Mouse (Mus musculus): Measurements from ENCODE around the gene Pla2g1b. TPM values are rescaled to one million over a fixed set of nuclear protein-coding genes. Genes with fewer than 3 reads are reported as not detected.
"Not testable (repeated sequence)": the region's sequence is repeated elsewhere in the genome, so short reads cannot be mapped to it uniquely, and the experiment has no call there.

Pla2g1b gene
- polyA plus RNA-seq, 1 experiment from 2014 or later, result not detected

DNA sequence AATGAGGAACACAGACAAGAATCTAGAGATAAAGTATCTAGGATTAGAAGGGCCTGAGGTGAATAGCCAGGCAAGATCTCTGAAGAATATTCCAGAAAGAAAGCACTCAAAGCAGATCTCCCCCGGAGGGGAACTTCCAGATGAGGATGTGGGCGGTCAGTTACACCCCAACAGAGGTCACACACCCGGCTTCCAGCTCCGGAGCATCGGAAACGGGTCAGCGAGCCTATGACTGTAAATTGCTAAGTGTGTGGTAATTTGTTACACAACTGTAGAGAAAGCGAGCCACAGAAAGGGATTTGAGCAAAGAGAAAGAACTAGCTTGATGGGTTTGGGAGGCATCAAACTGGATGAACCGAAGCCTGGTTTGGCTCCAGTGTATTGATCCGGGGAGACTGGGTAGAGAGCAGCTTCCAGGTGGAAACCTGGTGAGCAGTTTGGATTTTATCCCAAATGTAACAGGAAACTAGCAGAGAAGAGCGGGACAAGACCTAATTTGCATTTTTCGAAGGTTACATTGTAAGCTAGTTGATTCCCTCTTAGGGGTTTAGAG is 34.4 kb downstream of the Pla2g1b start:
- H3K27ac ChIP-seq (replicated peaks; ENCODE audit: low read depth, low read length), result no peak overlapping the region
- no peak overlapping the region for H3K4me2 ChIP-seq (ENCODE audit: low read depth, severe bottlenecking)
- H3K4me3 ChIP-seq (ENCODE audit: low read depth, low read length), result no peak overlapping the region
- H3K9ac ChIP-seq (ENCODE audit: low read length), result no peak overlapping the region
- H3K36me3 ChIP-seq (ENCODE audit: control insufficient read depth, insufficient read depth, low read length), result no peaks in the 10 kb centered on the region
- H3K9me3 ChIP-seq (ENCODE audit: control insufficient read depth, low read length), result no peaks in the 10 kb centered on the region; the same call in 1 of the 2 replicates
- DNase-seq (ENCODE audit: low spot score) (no peak), ATAC-seq (ENCODE audit: insufficient number of reproducible peaks, low FRiP score, low TSS enrichment, low read depth) (no peak)
- H3K27me3 ChIP-seq (ENCODE audit: control insufficient read depth, insufficient read depth, low read length), result no peaks in the 10 kb centered on the region
- WGBS, result 83% methylated on average over 12 of the region's 12 CpGs
- H3K4me1 ChIP-seq (ENCODE audit: control insufficient read depth, insufficient read depth, low read length), result no peaks in the 10 kb centered on the region

DNA sequence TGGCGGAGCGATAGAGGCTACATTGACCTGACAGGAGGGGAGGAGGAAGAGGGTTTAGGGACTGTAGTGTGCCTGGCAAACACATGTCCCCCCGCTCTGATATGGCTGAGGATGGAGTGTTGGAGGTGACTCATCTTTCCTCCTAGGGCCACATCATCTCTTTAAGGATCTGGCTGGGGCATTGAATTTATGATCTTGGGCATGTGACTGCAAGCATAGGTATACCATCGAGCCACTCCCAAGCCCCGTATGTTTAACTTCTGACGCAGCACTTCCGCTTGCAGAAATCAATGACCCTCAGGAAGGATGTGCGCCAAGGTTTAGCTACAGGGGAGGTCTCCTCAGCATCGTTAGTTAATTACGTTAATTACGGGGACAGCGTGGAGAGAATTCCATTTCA is 37.0 kb downstream of the Pla2g1b start:
- no peak for ATAC-seq (ENCODE audit: insufficient number of reproducible peaks, low FRiP score, low TSS enrichment, low read depth)
- H3K27ac ChIP-seq (replicated peaks; ENCODE audit: low read depth, low read length), result no peak overlapping the region
- H3K4me2 ChIP-seq (ENCODE audit: low read depth, severe bottlenecking), result no peak overlapping the region
- H3K9me3 ChIP-seq (ENCODE audit: control insufficient read depth, low read length), result no peaks in the 10 kb centered on the region; the same call in 1 of the 2 replicates
- H3K9ac ChIP-seq (ENCODE audit: low read length), result no peak overlapping the region
- H3K4me3 ChIP-seq (ENCODE audit: low read depth, low read length), result no peak overlapping the region
- no peaks in the 10 kb centered on the region for H3K27me3 ChIP-seq (ENCODE audit: control insufficient read depth, insufficient read depth, low read length)
- H3K4me1 ChIP-seq (ENCODE audit: control insufficient read depth, insufficient read depth, low read length), result peaks cover 8% of the 10 kb centered on the region
- no peaks in the 10 kb centered on the region for H3K36me3 ChIP-seq (ENCODE audit: control insufficient read depth, insufficient read depth, low read length)
- no peak for DNase-seq (ENCODE audit: low spot score)
- WGBS, result 68% methylated on average over 12 of the region's 12 CpGs

DNA sequence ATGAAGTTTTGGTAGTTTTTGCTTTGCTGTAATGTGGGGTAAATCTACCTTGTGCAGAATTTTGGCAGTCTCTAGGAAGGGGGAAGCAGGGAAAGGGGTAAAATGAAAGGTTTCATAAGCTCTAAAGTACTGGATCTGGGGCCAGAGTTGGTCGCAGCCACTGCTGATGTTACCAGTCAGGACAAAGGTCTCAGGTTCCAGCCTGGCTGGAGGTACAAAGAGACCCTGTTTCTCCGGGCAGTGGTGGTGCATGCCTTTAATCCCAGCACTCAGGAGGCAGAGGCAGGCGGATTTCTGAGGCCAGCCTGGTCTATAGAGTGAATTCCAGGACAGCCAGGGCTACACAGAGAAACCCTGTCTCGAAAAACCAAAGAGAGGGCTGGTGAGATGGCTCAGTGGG is 39.6 kb downstream of the Pla2g1b start:
- H3K27ac ChIP-seq (replicated peaks; ENCODE audit: low read depth, low read length); ATAC-seq (ENCODE audit: insufficient number of reproducible peaks, low FRiP score, low TSS enrichment, low read depth); H3K27me3 ChIP-seq (ENCODE audit: control insufficient read depth, insufficient read depth, low read length); H3K9ac ChIP-seq (ENCODE audit: low read length); H3K4me2 ChIP-seq (ENCODE audit: low read depth, severe bottlenecking); H3K36me3 ChIP-seq (ENCODE audit: control insufficient read depth, insufficient read depth, low read length); H3K4me3 ChIP-seq (ENCODE audit: low read depth, low read length); H3K9me3 ChIP-seq (ENCODE audit: control insufficient read depth, low read length); DNase-seq (ENCODE audit: low spot score): not testable (repeated sequence)
- WGBS, result 67% methylated on average over 4 of the region's 4 CpGs
- peaks cover 19% of the 10 kb centered on the region for H3K4me1 ChIP-seq (ENCODE audit: control insufficient read depth, insufficient read depth, low read length)

DNA sequence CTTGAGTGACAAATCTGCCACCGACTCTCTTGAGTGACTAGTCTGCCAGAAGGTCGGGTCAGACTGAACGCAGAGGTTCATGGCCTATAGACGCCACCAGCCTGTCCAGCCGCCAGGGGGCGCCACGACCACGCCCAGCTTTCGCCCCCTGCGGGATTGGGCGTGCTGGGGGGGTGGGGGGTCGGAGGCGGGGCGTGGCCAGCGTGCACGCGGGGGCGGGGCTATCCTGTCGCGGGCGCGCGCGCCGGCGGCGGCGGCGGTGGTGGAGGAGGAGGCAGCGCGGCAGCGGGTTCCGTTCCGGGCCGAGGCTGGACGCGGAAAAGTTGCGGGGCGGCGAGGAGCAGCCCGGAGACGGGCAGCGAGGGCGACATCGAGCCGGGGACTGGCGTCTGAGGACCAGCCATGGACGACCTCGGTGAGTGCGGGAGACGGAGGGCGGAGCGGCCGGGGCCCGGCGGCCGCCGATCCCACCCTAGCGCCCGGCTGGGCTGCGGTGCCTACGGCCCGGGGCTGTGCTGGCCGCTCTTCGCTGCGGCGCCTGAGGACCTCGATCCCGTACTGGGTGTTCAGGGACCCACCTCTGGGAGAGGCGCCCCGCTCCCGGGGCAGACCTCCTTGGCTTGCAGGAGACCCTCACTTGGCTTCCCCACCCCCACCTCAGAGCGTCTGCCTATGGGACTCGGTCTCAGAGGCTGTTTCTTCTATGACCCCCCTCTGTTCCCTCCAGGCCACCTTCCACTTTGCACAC is 40.6 kb downstream of the Pla2g1b start, which contains the start of gene Pxn:
Gene Pxn, plus strand, starts transcription at position 223 of the 748 bp plus-strand sequence.
- H3K4me3 ChIP-seq (ENCODE audit: low read depth, low read length), result peak within 1 kb of the TSS; percentile 77
- no peaks in the 10 kb centered on the region for H3K27me3 ChIP-seq (ENCODE audit: control insufficient read depth, insufficient read depth, low read length)
- no peaks in the 10 kb centered on the region for H3K36me3 ChIP-seq (ENCODE audit: control insufficient read depth, insufficient read depth, low read length)
- peak within 1 kb of the TSS; percentile 76 for H3K9ac ChIP-seq (ENCODE audit: low read length)
- peak; percentile 84 for ATAC-seq (ENCODE audit: insufficient number of reproducible peaks, low FRiP score, low TSS enrichment, low read depth)
- peak within 1 kb of the TSS; percentile 85 for H3K4me2 ChIP-seq (ENCODE audit: low read depth, severe bottlenecking)
- no peak within 1 kb of the TSS for H3K27ac ChIP-seq (replicated peaks; ENCODE audit: low read depth, low read length)
- peak; percentile 96 for DNase-seq (ENCODE audit: low spot score)
- WGBS, result under 1% methylated on average over 63 of the region's 74 CpGs
- no peaks in the 10 kb centered on the region for H3K9me3 ChIP-seq (ENCODE audit: control insufficient read depth, low read length)
- H3K4me1 ChIP-seq (ENCODE audit: control insufficient read depth, insufficient read depth, low read length), result peaks cover 19% of the 10 kb centered on the region

GRCm38 (mm10) chr5:115507267-115507980 is 41.4 kb downstream of the Pla2g1b start:
- Histone ChIP-seq H3K27me3 (ENCODE audit: control insufficient read depth, insufficient read depth, low read length) (no peaks in the 10 kb centered on the region), H3K4me1 (ENCODE audit: control insufficient read depth, insufficient read depth, low read length) (peaks cover 19% of the 10 kb centered on the region), H3K4me2 (ENCODE audit: low read depth, severe bottlenecking) (peak overlapping the region; percentile 85), H3K9ac (ENCODE audit: low read length) (peak overlapping the region; percentile 76), H3K9me3 (ENCODE audit: control insufficient read depth, low read length) (no peaks in the 10 kb centered on the region), H3K36me3 (ENCODE audit: control insufficient read depth, insufficient read depth, low read length) (no peaks in the 10 kb centered on the region), H3K27ac (replicated peaks; ENCODE audit: low read depth, low read length) (no peak overlapping the region), H3K4me3 (ENCODE audit: low read depth, low read length) (peak overlapping the region; percentile 77)
- peak; percentile 8; the same call in 1 of the 2 replicates for ATAC-seq (ENCODE audit: insufficient number of reproducible peaks, low FRiP score, low TSS enrichment, low read depth)
- 35% methylated on average over 12 of the region's 12 CpGs for WGBS
- DNase-seq (ENCODE audit: low spot score), result no peak

GRCm38 (mm10) chr5:115507981-115508858 is 42.2 kb downstream of the Pla2g1b start:
- peak overlapping the region; percentile 77 for H3K4me3 ChIP-seq (ENCODE audit: low read depth, low read length)
- peak overlapping the region; percentile 85 for H3K4me2 ChIP-seq (ENCODE audit: low read depth, severe bottlenecking)
- no peak for ATAC-seq (ENCODE audit: insufficient number of reproducible peaks, low FRiP score, low TSS enrichment, low read depth)
- H3K4me1 ChIP-seq (ENCODE audit: control insufficient read depth, insufficient read depth, low read length), result peaks cover 19% of the 10 kb centered on the region
- H3K9me3 ChIP-seq (ENCODE audit: control insufficient read depth, low read length), result no peaks in the 10 kb centered on the region
- no peaks in the 10 kb centered on the region for H3K36me3 ChIP-seq (ENCODE audit: control insufficient read depth, insufficient read depth, low read length)
- no peaks in the 10 kb centered on the region for H3K27me3 ChIP-seq (ENCODE audit: control insufficient read depth, insufficient read depth, low read length)
- peak overlapping the region; percentile 76 for H3K9ac ChIP-seq (ENCODE audit: low read length)
- 62% methylated on average over 18 of the region's 18 CpGs for WGBS
- no peak for DNase-seq (ENCODE audit: low spot score)
- no peak overlapping the region for H3K27ac ChIP-seq (replicated peaks; ENCODE audit: low read depth, low read length)

- Histone ChIP-seq H3K4me2 (ENCODE audit: low read depth, severe bottlenecking) (peak overlapping the region; percentile 85), H3K9ac (ENCODE audit: low read length) (peak overlapping the region; percentile 41), H3K9me3 (ENCODE audit: control insufficient read depth, low read length) (no peaks in the 10 kb centered on the region), H3K27me3 (ENCODE audit: control insufficient read depth, insufficient read depth, low read length) (no peaks in the 10 kb centered on the region), H3K4me3 (ENCODE audit: low read depth, low read length) (peak overlapping the region; percentile 77; the same call in 1 of the 2 replicates), H3K4me1 (ENCODE audit: control insufficient read depth, insufficient read depth, low read length) (peaks cover 19% of the 10 kb centered on the region), H3K36me3 (ENCODE audit: control insufficient read depth, insufficient read depth, low read length) (no peaks in the 10 kb centered on the region), H3K27ac (replicated peaks; ENCODE audit: low read depth, low read length) (no peak overlapping the region; the same call in 1 of the 2 replicates)
- ATAC-seq (ENCODE audit: insufficient number of reproducible peaks, low FRiP score, low TSS enrichment, low read depth) (no peak), DNase-seq (ENCODE audit: low spot score) (no peak)
- WGBS, result 53% methylated on average over 10 of the region's 10 CpGs
Observed at GRCm38 (mm10) chr5:115508859-115509147, 42.7 kb downstream of the Pla2g1b start.

DNA sequence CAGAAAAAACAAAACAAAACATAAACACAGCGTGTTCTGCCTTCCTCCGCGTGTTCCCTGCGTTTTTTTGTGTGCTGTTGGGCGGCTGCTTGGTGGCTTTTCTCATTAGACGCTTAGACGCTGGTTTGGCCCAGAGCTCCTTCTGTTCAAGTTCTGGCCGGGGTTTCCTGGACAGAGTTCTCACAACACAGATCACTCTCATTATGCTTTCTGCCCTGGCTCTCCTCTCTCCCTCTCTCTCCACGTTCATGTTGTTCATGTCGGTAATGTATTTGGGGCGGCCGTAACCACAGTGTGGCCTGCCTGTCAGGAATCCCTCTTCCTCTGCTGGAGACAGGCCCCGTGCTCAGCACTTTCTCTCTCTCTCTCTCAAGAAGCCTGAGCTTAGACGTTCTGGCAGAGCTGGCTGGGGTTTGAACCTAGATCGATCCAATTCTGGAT is 43.3 kb downstream of the Pla2g1b start:
- WGBS, result 56% methylated on average over 15 of the region's 15 CpGs
- H3K27ac ChIP-seq (replicated peaks; ENCODE audit: low read depth, low read length), result peak overlapping the region; percentile 37
- H3K4me2 ChIP-seq (ENCODE audit: low read depth, severe bottlenecking), result no peak overlapping the region; the same call in 1 of the 2 replicates
- DNase-seq (ENCODE audit: low spot score) (no peak), ATAC-seq (ENCODE audit: insufficient number of reproducible peaks, low FRiP score, low TSS enrichment, low read depth) (no peak)
- no peak overlapping the region for H3K9ac ChIP-seq (ENCODE audit: low read length)
- no peaks in the 10 kb centered on the region for H3K36me3 ChIP-seq (ENCODE audit: control insufficient read depth, insufficient read depth, low read length)
- H3K27me3 ChIP-seq (ENCODE audit: control insufficient read depth, insufficient read depth, low read length), result no peaks in the 10 kb centered on the region
- peaks cover 25% of the 10 kb centered on the region for H3K4me1 ChIP-seq (ENCODE audit: control insufficient read depth, insufficient read depth, low read length)
- H3K4me3 ChIP-seq (ENCODE audit: low read depth, low read length), result no peak overlapping the region
- no peaks in the 10 kb centered on the region for H3K9me3 ChIP-seq (ENCODE audit: control insufficient read depth, low read length)

Measured in limb, embryonic 11.5 days (tissue).